Mouse (Mus musculus) hindbrain, postnatal 0 days (tissue): Measurements from ENCODE around the gene Fbxo3. TPM values are rescaled to one million over a fixed set of nuclear protein-coding genes. Genes with fewer than 3 reads are reported as not detected.
"Not testable (repeated sequence)": the region's sequence is repeated elsewhere in the genome, so short reads cannot be mapped to it uniquely, and the experiment has no call there.

ENCODE experiments used
- ATAC-seq: fragments of 200-750 bp; cut with Nextera tagmentation; 2 replicates; pipeline ENCODE4 v1.8.0; 2017; ENCODE audit warnings: mild to moderate bottlenecking, moderate TSS enrichment, moderate library complexity
- DNase-seq: peaks from one replicate; pipeline ENCODE4 v3.0.0-alpha.2; 2015; ENCODE audit warnings: low spot score
- H3K27ac ChIP-seq: fragments of 300-500 bp; sonication (generic); 2 replicates; pipeline ENCODE4 v1.5.1; 2014; ENCODE audit warnings: mild to moderate bottlenecking
- H3K27me3 ChIP-seq: fragments of 300-500 bp; sonication (generic); 2 replicates; pipeline ENCODE4 v1.6.1; 2014; ENCODE audit warnings: low read length, mixed read lengths; ENCODE audit not compliant: insufficient read depth
- H3K36me3 ChIP-seq: fragments of 300-500 bp; sonication (generic); 2 replicates; pipeline ENCODE4 v1.6.1; 2014; ENCODE audit warnings: low read length, mixed read lengths; ENCODE audit not compliant: insufficient read depth
- H3K4me1 ChIP-seq: fragments of 300-500 bp; sonication (generic); 2 replicates; pipeline ENCODE4 v1.6.1; 2014; ENCODE audit warnings: antibody characterized with exemption, low read length, mixed read lengths; ENCODE audit not compliant: insufficient read depth
- H3K4me2 ChIP-seq: fragments of 300-500 bp; sonication (generic); 2 replicates; pipeline ENCODE4 v1.6.1; 2014; ENCODE audit warnings: low read depth, mild to moderate bottlenecking, low read length, moderate library complexity, mixed read lengths
- H3K4me3 ChIP-seq: fragments of 300-500 bp; sonication (generic); 2 replicates; pipeline ENCODE4 v1.5.1; 2014; ENCODE audit warnings: low read length
- H3K9ac ChIP-seq: fragments of 300-500 bp; sonication (generic); replicated peaks from 2 replicates; pipeline ENCODE4 v1.6.1; 2014; ENCODE audit warnings: mild to moderate bottlenecking, low read length, moderate library complexity, mixed read lengths
- H3K9me3 ChIP-seq: fragments of 300-500 bp; sonication (generic); 2 replicates; pipeline ENCODE4 v1.6.1; 2016; ENCODE audit warnings: low read length, mixed read lengths
- CTCF ChIP-seq: IDR thresholded peaks from 2 replicates; pipeline ENCODE4 v1.5.1; 2016; ENCODE audit warnings: antibody characterized with exemption, control low read depth, low read depth
- WGBS: fragments of 180-500 bp; shearing (Covaris S2); extraction: QIAGEN DNeasy Blood & Tissue Kit; methylation state at CpG from one replicate; pipeline ENCODE4 v1.1.7; 2014; 5-methylcytosine and 5-hydroxymethylcytosine counted together
- polyA plus RNA-seq: library from polyadenylated mRNA; unstranded; fragments of >200 nt; fragmentation: Nextera tagmentation; extraction: Ambion mirVana; gene quantifications from 2 replicates; pipeline ENCODE4 v1.2.1, GENCODE M21; 2015
- total RNA-seq: library from RNA; depleted of rRNA; stranded (reverse); fragments of >200 nt; gene quantifications from 2 replicates; pipeline ENCODE4 v1.2.3, GENCODE M21; 2014

Fbxo3 gene
- total and polyA plus RNA-seq, 2 experiments from 2014 or later, result 65.1 to 70.6 TPM

GRCm38 (mm10) chr2:104069704-104070185 is 42.2 kb downstream of the Fbxo3 start, which contains the start of gene Cd59b:
Gene Cd59b, plus strand, starts transcription at chr2:104069849.
- DNase-seq (peak; percentile 54), ATAC-seq (peak; percentile 84)
- no peaks in the 10 kb centered on the region for H3K4me1 ChIP-seq
- no peaks in the 10 kb centered on the region for H3K36me3 ChIP-seq
- no peak for TF ChIP-seq CTCF
- H3K27ac ChIP-seq, result no peak within 1 kb of the TSS
- H3K9ac ChIP-seq, result no peak within 1 kb of the TSS; the same call in 1 of the 2 replicates
- H3K27me3 ChIP-seq, result no peaks in the 10 kb centered on the region
- WGBS, result 11% methylated on average over 13 of the region's 13 CpGs
- peak within 1 kb of the TSS; percentile 26 for H3K4me3 ChIP-seq
- no peaks in the 10 kb centered on the region for H3K9me3 ChIP-seq
- peak within 1 kb of the TSS; percentile 56 for H3K4me2 ChIP-seq

- not testable (repeated sequence) for H3K9ac ChIP-seq, ATAC-seq, H3K36me3 ChIP-seq, H3K27me3 ChIP-seq, H3K4me3 ChIP-seq, H3K4me2 ChIP-seq, H3K9me3 ChIP-seq, H3K4me1 ChIP-seq, DNase-seq, H3K27ac ChIP-seq
- 77% methylated on average over 4 of the region's 5 CpGs for whole genome bisulfite sequencing
These were observed 50.8 kb downstream of the Fbxo3 start for GRCm38 (mm10) chr2:104078285-104078684.

GRCm38 (mm10) chr2:104081436-104082050 is 54.0 kb downstream of the Fbxo3 start:
- H3K4me1 ChIP-seq, DNase-seq, H3K27me3 ChIP-seq, H3K4me2 ChIP-seq, H3K9me3 ChIP-seq, H3K36me3 ChIP-seq, H3K4me3 ChIP-seq, ATAC-seq, H3K27ac ChIP-seq, H3K9ac ChIP-seq: not testable (repeated sequence)
- WGBS, result no CpG with 5 or more reads among the region's 1 CpGs

GRCm38 (mm10) chr2:104082474-104082873 is 55.0 kb downstream of the Fbxo3 start:
- Histone ChIP-seq H3K4me3 (no peak overlapping the region), H3K9me3 (no peaks in the 10 kb centered on the region), H3K4me1 (no peaks in the 10 kb centered on the region), H3K36me3 (no peaks in the 10 kb centered on the region), H3K4me2 (no peak overlapping the region), H3K27ac (no peak overlapping the region), H3K9ac (no peak overlapping the region), H3K27me3 (no peaks in the 10 kb centered on the region)
- no peak for ATAC-seq
- no peak for TF ChIP-seq CTCF
- DNase-seq, result no peak

- not testable (repeated sequence) for H3K9ac ChIP-seq, H3K27me3 ChIP-seq, H3K4me2 ChIP-seq, H3K4me1 ChIP-seq, H3K27ac ChIP-seq, DNase-seq, H3K36me3 ChIP-seq, H3K9me3 ChIP-seq, ATAC-seq, H3K4me3 ChIP-seq
These were observed 56.5 kb downstream of the Fbxo3 start for GRCm38 (mm10) chr2:104084027-104084426.

GRCm38 (mm10) chr2:104087562-104087961 is 60.0 kb downstream of the Fbxo3 start:
- DNase-seq, H3K4me3 ChIP-seq, H3K36me3 ChIP-seq, H3K27me3 ChIP-seq, ATAC-seq, H3K9ac ChIP-seq, H3K4me2 ChIP-seq, H3K4me1 ChIP-seq, H3K9me3 ChIP-seq, H3K27ac ChIP-seq: not testable (repeated sequence)
- WGBS, result 94% methylated on average over 1 of the region's 1 CpGs

- Histone ChIP-seq H3K27me3 (no peaks in the 10 kb centered on the region), H3K27ac (no peak overlapping the region), H3K4me3 (no peak overlapping the region), H3K4me1 (no peaks in the 10 kb centered on the region; the same call in 1 of the 2 replicates), H3K4me2 (no peak overlapping the region), H3K36me3 (no peaks in the 10 kb centered on the region), H3K9ac (no peak overlapping the region), H3K9me3 (no peaks in the 10 kb centered on the region)
- no peak for TF ChIP-seq CTCF
- WGBS, result 85% methylated on average over 2 of the region's 2 CpGs
- ATAC-seq (no peak), DNase-seq (no peak)
These were observed 65.8 kb downstream of the Fbxo3 start for GRCm38 (mm10) chr2:104093305-104093704.
